Mouse (Mus musculus) right cerebral cortex, adult 18-20 months (tissue): ENCODE measurements around the gene Kcna5.

Source experiments
- DNase-seq: peaks from one replicate; pipeline ENCODE4 v3.0.0; 2022; ENCODE audit warnings: mixed read lengths

Kcna5 gene

DNA sequence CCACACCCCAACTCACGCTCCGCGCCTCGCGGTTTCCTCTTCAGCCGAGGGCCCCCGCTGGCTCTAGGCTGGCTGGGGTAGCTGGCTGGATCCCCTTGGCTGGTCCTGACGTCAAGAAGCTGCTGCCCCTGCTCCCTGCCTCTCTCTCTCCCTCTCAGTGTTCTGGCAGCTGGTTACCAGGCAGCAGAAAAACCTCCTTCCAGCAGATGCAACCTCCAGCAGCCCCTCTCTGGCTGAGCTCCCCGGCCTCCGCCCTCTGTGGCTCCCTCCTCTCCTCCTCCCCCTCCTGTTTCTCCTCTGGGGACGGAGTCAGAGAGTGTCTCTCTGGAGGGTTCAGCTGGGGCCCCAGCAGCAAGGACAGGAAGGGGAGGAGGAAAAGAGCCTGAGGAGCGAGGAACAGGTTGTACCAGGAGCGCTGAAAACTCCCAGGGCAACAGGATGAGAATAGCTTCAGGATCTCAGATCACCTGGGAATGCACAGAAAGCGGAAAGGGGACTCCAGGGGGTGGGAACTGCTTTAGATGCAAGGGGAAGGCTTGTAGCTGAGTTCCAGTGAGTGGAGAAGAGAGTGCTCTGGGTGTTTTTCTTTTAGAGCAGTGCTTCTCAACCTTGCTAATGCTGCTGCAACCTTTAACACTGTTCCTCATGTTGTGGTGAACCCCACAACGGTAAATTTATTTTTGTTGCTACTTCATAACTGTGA lies at the start of gene Kcna5:
Gene Kcna5 (minus strand): TSS at position 205 of the 703 bp plus-strand sequence.
- peak; percentile 40 for DNase-seq

DNA sequence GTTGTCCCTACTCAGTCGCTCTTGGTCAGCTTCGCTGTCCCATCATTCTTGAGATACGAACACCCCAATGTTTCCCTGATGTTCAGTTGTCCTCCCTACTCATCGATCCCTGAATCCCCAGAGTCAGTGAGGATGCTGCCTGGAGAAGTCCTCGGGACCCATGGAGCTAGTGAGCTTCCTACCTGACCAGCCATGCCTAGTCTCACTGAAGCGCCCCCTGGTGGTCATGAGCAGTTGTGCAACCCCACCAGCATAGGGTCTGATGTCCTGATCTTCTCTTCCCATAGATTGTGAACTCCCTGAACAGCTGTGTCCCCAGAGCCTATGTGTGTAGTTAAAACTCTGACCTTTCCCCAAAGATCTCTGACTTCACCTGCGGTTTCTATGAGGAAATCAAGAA lies 47.9 kb upstream of the Kcna5 start:
- DNase-seq = no peak

DNA sequence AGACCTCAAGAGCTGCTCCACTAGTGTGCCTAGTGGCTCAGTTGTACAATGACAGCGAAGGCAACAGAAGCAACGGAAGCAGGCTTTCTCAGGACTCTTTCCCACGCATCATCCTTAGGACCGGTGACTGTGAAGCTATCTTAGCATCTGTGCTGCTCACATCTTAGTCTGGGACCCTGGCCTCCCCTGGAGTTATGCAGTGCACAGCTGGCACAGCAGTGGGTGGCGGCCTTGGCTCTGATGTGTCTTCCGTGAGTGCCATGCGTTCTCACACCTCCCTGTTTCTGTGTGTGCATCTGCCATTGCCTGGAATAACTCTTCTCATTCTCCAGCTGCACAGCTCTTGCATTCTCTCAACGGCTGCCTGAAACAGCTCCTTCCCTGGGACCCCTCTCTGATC lies 46.4 kb upstream of the Kcna5 start:
- DNase-seq = peak; percentile 83

DNA sequence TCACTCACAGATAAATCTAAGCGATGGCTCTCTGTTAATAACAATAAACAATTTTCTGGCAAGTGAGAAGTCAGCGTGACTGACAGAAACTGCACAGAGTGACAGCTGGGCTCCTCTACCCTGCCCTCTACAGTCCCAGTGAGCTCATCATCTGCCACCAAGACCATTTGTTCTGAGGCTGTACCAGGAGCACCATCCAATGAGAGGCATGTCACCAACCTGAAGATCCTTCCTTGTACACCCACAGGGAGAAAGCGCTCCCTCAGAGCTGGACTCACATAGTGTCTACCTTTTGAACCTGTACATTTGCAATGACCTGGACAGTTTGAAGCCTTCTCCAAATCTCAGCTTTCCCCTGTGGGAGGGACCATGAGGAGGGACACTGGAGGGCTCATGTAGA lies 45.4 kb upstream of the Kcna5 start:
- DNase-seq = no peak

DNA sequence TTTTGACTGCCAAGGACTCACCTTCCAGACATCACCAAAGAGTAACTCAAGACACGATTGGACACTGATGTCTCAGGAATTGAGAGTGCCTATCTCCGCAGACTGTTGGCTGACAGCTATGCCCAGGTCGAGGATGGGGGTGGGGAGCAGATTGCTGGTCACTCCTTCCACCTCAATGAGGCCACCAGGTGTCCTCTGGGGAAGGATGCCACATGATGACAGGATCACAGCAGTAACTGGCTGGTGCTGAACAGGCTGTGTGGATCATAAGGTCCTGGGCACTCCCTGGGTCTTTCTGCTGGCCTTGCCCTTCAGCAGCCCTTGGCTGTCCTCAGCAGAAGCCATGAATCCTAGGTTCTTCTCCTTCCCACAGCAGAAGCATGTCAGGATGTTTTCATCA lies 42.2 kb upstream of the Kcna5 start:
- no peak for DNase-seq

DNA sequence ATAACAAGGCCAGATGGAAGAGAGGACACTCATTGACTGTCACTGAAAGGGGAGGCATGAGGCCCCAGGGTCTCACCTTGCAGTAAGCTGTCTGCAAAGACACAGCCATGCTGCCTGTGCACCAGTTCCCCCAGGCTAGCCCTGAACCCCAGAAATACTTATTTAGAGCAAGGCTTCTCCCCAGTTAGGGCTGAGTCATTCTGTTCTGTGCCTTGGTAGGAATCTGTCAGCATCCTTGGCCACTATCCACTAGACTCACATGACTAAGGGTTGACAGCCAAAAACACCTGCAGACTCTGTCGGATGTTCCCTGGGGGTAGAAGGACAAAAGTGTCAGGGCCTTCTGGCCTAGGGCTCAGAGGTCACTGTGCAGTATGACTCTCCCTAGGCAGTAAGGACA lies 41.4 kb upstream of the Kcna5 start:
- DNase-seq = no peak

DNA sequence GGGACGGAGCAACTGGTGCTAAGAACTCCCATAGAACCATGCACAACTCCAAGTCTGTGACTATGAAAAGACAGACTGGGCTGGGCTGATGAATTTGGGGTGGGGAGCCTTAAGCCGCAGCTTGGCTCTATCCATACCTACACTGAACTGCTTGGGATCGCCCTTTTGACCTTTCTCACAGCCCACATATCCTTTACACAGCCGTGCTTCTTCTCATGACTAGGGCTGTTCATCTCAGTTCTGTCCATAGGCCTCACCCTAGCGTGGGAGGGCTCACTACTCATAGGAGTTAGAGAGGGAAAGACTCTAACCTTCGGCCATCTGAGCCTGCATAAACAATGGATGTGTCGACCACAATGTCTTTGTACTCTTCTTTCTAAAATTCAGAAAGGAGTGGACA lies 39.6 kb upstream of the Kcna5 start:
- no peak for DNase-seq

DNA sequence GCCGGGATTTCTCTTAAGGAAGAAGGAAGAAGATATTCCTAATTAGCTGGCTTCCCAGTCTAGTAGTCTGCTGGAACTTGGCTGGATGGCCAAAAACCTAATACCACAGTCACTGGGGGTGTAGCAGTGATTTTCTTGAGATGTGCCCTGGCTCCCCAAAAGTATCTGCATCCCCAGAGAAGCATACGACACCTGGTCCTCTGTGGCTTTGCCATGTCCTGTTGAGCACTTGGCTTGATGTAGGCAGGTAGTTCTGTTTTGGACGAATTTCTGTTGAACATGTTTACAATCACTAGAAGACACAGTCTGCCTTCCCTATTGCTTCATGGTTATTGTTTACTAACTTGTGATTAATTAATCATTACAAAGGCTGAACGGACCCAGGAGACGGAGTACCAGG lies 37.8 kb upstream of the Kcna5 start:
- DNase-seq = no peak

DNA sequence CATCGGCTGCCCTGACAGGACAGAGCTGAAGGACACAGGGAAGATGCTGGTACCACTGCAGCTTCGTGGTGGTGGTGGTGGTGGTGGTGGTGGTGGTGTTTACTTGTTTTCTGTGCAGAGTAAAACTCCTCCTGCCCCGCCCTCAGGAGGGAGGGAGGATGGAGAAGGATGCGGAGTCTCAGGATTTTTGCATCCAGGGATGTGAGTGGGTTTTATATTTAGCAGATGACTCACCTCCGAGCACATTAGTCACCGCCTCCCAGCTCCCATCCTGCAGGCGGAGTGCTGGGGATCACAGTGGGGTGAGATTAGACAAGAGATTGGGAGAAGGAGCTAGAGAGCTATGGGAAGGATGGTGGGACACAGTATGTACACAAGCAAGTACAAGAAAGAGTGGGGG lies 34.6 kb upstream of the Kcna5 start:
- peak; percentile 92 for DNase-seq

DNA sequence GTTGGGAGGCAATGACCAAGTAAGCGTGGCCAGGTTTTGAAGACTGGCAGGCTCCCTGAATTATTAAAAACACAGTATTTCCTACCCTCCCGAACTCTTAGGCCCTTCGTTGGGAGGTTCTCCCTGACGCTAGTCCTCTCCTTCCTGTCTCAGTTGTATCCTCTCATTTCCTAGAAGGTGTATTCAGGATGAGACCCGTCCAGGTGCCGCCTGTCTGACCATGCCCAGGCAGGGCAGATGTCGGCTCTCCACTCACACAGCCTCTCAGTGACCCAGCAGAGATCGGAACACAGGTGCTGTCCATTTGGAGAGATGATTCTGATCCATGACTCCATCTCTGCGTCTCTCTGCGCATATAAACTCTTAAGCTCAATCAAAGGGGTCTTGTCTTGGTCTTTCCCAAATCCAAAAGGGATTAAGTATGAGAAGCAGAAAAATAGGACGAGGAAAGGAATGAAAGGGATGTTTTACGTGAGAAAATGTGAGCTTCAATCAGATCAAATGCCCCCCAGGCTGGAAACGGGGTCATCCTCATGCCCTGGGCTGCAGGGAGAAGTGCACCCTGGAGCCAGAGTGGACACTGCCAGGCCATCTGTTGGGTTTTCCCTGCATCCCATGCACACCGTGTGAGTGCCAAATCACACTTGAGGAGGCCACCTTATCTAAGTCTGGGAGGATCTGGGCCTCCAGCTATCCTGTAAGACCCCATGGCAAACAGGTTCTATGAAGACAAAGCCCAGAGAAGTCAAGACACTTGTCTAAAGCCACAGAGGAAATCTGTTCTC lies 33.0 kb upstream of the Kcna5 start:
- no peak for DNase-seq

DNA sequence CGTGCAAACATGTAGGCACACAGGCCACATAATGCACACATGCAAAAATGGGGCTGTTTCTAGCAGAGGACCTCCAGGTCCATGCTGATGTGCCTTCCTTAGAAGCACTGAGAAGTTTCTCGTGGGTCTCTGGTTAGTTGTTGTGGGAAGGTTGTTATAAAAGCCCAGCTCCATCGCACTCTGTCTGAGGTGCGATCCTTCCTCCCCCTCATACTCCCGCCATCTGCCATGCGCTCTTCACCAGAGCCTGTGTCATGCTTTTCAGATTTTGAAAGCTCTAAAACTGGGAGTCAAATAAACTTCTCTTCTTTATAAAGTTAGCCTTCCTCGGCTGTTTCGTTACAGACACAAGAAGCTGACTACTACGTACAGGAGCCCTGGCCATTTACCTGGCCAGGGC lies 32.1 kb upstream of the Kcna5 start:
- peak; percentile 77 for DNase-seq

DNA sequence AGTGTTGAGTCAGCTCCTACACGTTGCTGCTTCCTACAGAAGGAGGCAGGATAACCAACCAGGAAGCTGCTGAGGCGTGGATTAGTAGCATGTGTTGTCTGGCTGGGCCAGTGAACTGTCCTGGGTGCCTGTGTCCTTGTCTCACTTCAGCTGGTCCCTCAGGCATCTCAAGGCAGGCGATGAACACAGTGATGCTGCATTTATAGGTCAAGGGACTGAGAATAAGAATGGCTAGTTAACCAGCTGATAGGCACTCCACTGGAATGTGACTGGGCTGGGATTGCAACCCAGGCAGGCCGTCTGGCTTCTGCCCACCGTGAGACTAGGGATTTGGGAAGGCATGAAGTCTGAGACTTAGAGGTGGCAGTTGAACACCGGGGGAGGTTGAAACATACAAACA lies 29.2 kb upstream of the Kcna5 start:
- DNase-seq = no peak

DNA sequence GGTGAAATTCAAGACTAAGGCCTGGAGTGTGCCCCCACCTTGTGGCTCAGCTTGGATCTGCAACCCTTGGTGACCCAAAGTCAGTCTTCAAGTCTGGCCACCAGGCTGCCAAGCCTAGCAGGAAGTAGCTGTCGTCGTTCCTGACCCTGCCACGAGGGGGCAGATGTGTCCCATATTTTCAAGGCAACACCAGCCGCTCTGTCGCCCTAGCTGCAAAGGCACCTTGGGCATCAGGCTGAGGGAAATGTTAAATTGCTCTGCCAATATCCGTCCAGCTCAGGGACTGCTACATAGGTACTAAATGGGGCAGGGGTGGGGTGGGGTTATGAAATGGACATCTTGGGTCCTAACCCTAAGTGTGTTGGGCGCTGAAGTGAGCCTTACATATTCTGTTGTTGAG lies 28.7 kb upstream of the Kcna5 start:
- peak; percentile 86 for DNase-seq

DNA sequence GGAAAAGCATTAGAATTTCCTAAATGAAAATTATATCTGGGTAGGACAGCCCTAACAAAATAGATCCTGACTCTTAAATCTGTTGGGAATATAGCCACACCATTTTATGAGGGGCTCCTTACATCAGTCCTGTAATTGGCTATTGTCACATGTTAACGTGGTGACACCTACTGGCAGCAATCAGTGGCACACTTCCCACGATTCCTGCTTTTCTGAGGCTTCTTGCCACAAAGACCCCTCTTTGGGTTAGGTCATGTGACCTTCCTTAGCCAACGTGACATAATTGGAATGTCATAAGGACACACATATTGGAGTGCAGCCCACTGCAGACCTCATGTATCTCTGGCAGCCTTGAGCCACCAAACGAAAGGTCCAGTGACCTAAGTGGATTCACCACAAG lies 26.5 kb upstream of the Kcna5 start:
- DNase-seq = no peak

DNA sequence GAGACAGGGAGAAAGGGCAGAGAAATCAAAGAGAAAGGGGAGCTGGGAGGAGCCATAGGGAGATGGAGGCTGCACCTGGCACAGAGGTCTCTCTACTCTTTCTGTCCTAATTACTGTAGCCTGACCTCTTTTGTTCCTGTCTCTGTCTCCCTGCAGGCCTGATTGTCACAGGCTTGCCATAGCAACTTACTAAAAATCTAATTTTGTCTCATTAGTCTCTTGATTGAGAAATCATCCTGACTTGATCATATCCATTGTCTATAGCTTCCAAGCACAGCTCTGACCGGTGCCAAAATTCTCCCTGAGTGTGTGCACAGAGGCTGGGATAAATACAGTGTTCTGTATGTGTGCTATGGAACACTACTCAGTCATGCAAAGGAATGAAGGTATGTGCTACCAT lies 25.5 kb upstream of the Kcna5 start:
- no peak for DNase-seq

DNA sequence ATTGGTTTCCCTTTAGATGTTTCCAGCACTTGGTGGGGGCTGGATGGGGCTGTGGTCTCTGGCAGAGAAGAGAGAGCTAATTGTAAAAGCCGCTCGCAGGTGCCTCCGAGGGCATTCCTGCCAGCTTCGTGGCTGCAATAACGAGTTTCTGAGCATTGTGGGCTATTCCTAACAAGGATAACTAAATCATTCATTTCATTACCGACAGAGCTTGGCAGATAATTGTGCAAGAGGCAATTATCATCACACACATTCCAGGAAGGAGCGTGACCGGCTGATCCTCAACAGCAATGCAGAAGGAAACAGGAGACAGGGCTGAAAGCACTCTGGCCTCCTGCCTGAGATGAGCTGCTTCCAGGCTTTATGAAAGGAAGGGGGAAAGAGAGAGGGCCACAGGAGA lies 24.8 kb upstream of the Kcna5 start:
- no peak for DNase-seq

DNA sequence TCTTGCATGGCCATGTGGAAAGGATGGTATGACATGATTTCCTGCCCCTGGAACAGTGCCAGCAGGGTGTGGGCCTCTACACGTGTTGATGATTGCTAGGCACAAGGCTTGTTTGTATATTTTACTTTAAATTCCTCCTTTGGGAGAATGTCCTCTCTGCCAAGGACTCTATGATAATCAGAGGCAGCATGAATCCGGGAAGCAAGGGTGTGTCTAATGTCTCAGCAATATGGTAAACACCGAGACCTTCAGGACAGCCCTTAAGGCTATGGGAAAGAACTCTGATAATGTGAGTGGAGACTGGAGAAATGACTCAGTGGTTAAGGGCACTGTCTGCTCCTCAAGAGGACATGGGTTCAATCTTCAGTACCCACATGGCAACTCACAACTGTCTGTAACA lies 23.1 kb upstream of the Kcna5 start:
- no peak for DNase-seq

DNA sequence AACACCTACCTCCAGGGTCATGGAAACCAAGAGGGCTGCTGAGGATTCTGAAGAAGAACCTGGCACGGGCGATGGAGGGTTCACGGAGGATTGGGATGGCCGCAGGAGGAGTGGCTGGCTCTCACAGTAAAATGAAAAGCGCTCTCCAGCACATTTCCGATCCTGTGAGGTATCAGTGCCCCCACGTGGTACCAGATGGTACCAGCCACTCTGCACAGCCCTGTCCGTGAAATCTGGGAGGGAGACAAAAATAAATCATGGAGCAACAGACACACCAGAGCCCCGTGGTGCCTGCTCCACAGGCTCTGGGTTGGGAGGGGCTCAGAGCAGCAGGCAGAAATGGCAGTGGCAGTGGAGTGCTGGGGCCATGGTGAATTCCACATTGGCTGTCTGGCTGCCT lies 18.6 kb upstream of the Kcna5 start:
- DNase-seq = peak; percentile 71

DNA sequence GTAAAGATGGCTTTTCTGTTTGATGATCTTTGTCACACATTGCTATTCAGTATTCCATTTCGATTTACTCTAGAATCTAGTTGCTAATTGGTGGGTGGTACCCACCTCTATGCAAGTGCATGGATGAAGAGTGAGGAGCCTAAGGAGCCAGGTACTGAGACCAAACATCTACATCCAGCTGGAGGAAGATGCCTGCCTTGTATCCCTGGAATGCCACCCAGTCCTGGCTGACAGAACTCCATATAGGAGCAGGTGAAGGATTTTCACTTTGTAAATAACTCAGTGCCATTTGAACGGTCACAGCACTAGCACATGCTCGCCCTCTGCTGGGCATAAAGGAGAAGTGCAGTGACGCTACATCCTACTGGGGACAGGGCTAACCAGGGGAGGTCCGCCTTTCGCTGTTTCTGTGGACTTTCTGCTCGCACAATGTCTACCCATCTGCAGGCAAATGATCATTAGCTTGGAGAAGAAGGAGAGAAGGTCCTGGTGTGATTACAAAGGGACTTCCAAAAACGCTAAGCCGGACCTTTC lies 16.7 kb upstream of the Kcna5 start:
- DNase-seq = no peak

DNA sequence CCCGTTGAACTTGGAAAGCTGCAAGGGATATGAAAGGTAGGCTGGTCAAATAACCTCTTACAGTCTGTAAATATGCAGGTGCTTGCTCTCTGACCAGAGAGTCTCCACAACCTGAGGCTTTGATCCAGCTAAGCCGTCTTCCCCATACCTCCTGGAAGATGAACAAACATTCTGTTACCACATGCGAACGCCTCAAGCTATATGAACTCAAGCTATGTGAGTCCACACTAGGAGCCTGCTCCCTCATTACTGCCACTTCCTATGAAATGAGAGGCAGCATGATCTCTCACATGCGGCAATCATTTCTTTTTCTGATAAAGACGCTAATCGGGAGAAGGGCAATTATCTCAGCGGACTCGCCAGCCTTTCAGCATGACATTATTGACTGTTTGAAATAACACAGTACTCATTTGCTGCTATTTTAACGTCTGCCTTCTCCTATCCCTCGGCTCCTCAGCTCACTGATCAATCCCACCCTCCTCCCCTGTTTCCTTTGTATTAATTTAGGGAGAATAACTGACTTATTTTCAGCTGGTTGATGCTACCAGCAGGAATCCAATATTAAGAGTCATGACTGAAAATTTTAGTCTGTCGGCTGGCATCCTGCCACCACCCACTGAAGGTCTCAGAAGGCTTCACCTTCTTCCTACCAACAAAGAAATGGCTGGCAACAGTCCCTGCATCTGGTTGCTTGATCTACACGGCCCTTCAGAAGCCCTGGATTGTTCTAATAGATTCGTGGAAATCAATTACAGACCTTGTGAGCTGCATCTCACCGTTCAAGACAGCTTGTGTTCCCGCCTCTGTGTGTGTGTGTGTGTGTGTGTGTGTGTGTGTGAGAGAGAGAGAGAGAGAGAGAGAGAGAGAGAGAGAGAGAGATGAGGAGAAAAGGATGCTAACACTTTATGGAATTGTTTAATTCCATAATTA lies 9.2 kb upstream of the Kcna5 start:
- DNase-seq = no peak

DNA sequence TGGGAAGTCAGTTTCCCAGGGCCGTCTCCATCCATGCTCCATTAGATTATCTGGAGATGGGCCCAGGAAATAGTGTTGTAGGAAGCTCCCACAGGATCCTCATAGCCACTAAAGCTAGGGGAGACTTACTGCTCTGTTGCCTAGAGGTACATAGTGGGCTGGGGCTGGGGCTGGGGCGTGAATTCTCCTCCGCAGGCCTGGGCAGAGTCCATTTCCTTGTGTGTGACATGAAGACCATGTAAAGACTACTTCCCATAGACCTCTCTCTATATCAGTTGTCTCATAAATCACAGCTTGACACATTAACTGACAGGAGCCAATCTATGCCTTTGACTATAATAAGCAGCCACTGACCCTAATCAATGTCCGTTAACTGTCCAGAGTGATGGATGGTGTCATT lies 7.5 kb upstream of the Kcna5 start:
- DNase-seq = no peak

DNA sequence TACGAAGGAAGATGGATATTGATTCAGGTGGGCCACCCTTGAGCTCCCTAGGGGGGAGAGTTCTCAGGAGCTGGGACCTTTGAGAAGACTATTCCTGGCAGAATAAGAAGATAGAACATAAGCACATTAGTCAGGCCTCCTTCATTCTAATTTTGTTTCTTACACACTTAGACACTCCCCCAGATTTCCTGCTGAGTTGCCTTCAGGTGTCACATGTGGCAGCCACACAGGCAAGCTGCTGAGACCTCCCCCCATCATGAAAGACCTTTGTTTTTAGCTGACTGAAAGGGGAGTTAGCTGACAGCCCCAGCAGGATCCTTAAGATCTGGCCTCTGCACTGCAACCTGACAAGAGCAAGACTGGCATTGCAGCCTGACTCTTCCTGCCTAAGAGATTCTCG lies 2.3 kb upstream of the Kcna5 start:
- no peak for DNase-seq

DNA sequence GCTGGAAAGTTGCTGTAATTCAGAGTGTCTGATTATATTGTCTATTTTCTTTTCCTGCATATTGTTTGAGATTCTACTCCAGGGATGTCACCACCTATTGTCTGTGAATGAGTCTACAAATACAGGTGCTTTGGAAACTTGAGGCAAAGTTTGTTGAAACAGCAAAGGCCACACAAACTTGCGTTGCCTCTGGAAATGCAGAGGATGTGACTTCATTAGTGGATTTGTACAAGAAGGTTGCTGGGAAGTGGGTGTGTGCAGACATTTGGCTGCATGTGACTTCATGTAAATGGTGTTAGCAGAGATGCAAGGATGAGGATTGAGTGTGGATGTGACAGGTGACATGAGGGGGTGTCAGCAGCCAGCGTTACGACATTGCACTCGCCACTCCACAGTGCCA lies 1.7 kb upstream of the Kcna5 start:
- no peak for DNase-seq
